Mouse (Mus musculus) left cerebral cortex, postnatal 4 days (tissue): ENCODE data around the gene Tshr. TPM values are rescaled to one million over a fixed set of nuclear protein-coding genes. Genes with fewer than 3 reads are reported as not detected.
"Not testable (repeated sequence)": the region's sequence is repeated elsewhere in the genome, so short reads cannot be mapped to it uniquely, and the experiment has no call there.

Source experiments
- DNase-seq: peaks from one replicate; pipeline ENCODE4 v3.0.0-alpha.2; 2022
- intact Hi-C: fragments of 180-260 bp; cut with DNase I; formaldehyde crosslinking; loops from one replicate; pipeline ENCODE4 v1.15.1; 2025
- total RNA-seq, 2 experiments: library from RNA; stranded (reverse); gene quantifications; 2 replicates each; pipeline ENCODE4 v1.2.3; 2021

The Tshr gene
- total RNA-seq, 2 experiments from 2014 or later = 5.5 to 6.6 TPM

- intact Hi-C loops = no loop called here
- DNase-seq = no peak
Measured at GRCm38 (mm10) chr12:91585206-91585605, 200.8 kb downstream of the Tshr start.

GRCm38 (mm10) chr12:91585815-91586214, 201.5 kb downstream of the Tshr start:
- intact Hi-C loops, DNase-seq: not testable (repeated sequence)

- intact Hi-C loops = no loop called here
- no peak for DNase-seq
Measured at GRCm38 (mm10) chr12:91587077-91587476, 202.7 kb downstream of the Tshr start.

GRCm38 (mm10) chr12:91587491-91588033, 203.2 kb downstream of the Tshr start:
- no peak for DNase-seq
- intact Hi-C loops = no loop called here

GRCm38 (mm10) chr12:91588176-91588669, 203.9 kb downstream of the Tshr start:
- intact Hi-C loops = no loop called here
- DNase-seq = peak; percentile 93

GRCm38 (mm10) chr12:91588670-91589541, 204.5 kb downstream of the Tshr start:
- DNase-seq = peak; percentile 37
- intact Hi-C loops = no loop called here

- no peak for DNase-seq
- intact Hi-C loops = no loop called here
Measured at GRCm38 (mm10) chr12:91589542-91589846, 205.1 kb downstream of the Tshr start.

GRCm38 (mm10) chr12:91589847-91590690, 205.7 kb downstream of the Tshr start, which contains the start of gene Gtf2a1:
Gtf2a1 (minus strand) TSS chr12:91590487.
- DNase-seq = peak; percentile 97
- intact Hi-C loops = no loop called here

- DNase-seq = no peak
- intact Hi-C loops = no loop called here
Measured at GRCm38 (mm10) chr12:91590716-91591115, 206.4 kb downstream of the Tshr start.

GRCm38 (mm10) chr12:91591191-91591590, 206.8 kb downstream of the Tshr start:
- no peak for DNase-seq
- intact Hi-C loops = no loop called here

- intact Hi-C loops = no loop called here
- DNase-seq = no peak
Measured at GRCm38 (mm10) chr12:91592128-91592527, 207.8 kb downstream of the Tshr start.

Other genes starting within 250 kb of the Tshr start
- gene Cep128, start 154 bp upstream of the Tshr start, total RNA-seq = 1 to 10 TPM; 6.0 to 6.7 TPM
- 10 to 100 TPM; 62.1 to 64.0 TPM for gene Gtf2a1, start 205.9 kb downstream of the Tshr start, total RNA-seq